Mouse (Mus musculus) small intestine, adult 2 months (tissue): ENCODE data around the gene Ankfy1. TPM values are rescaled to one million over a fixed set of nuclear protein-coding genes. Genes with fewer than 3 reads are reported as not detected.

ENCODE experiments used
- H3K27ac ChIP-seq: fragments of 200-500 bp; 2 replicates; pipeline ENCODE4 v1.5.1; 2012; ENCODE audit warnings: low read depth, low read length, control low read depth, inconsistent platforms; ENCODE audit not compliant: insufficient read depth
- H3K27me3 ChIP-seq: fragments of 200-500 bp; 2 replicates; pipeline ENCODE4 v1.6.1; 2012; ENCODE audit warnings: mild to moderate bottlenecking, moderate library complexity, low read length, inconsistent platforms; ENCODE audit not compliant: control insufficient read depth, insufficient read depth
- H3K36me3 ChIP-seq: fragments of 200-500 bp; 2 replicates; pipeline ENCODE4 v1.6.1; 2012; ENCODE audit warnings: mild to moderate bottlenecking, low read length, control low read depth, inconsistent platforms; ENCODE audit not compliant: control insufficient read depth, insufficient read depth
- H3K4me1 ChIP-seq: fragments of 200-500 bp; 2 replicates; pipeline ENCODE4 v1.6.1; 2012; ENCODE audit warnings: low read length, inconsistent platforms, mixed read lengths; ENCODE audit not compliant: control insufficient read depth, insufficient read depth, insufficient read length
- H3K4me3 ChIP-seq: fragments of 200-500 bp; 2 replicates; pipeline ENCODE4 v1.5.1; 2012; ENCODE audit warnings: low read depth, mild to moderate bottlenecking, control low read depth, inconsistent platforms, low read length, moderate library complexity
- CTCF ChIP-seq: fragments of 200-500 bp; IDR thresholded peaks from 2 replicates; pipeline ENCODE4 v1.5.1; 2012; ENCODE audit warnings: low read depth, mild to moderate bottlenecking, control low read depth, inconsistent platforms, low read length, moderate library complexity, mixed read lengths; ENCODE audit not compliant: insufficient replicate concordance, insufficient read length; ENCODE audit errors: extremely low read depth
- POLR2A ChIP-seq: fragments of 200-500 bp; IDR thresholded peaks from 2 replicates; pipeline ENCODE4 v1.6.1; 2012; ENCODE audit warnings: low read depth, mild to moderate bottlenecking, control low read depth, inconsistent platforms, low read length, moderate library complexity
- WGBS: fragments of 180-500 bp; shearing (Covaris S2); methylation state at CpG from one replicate; pipeline ENCODE4 v1.1.7; 2018; 5-methylcytosine and 5-hydroxymethylcytosine counted together
- polyA plus RNA-seq: library from polyadenylated mRNA; depleted of rRNA; stranded (reverse); fragments of >200 nt; gene quantifications from 2 replicates; pipeline ENCODE4 v1.2.3, GENCODE M21; 2012

The Ankfy1 gene
- polyA plus RNA-seq, 1 experiment, result 28.7 TPM

GRCm38 (mm10) chr11:72804586-72804985 lies 114.8 kb downstream of the Ankfy1 start:
- Histone ChIP-seq H3K36me3 (peaks cover 5% of the 10 kb centered on the region), H3K4me1 (peaks cover 46% of the 10 kb centered on the region), H3K4me3 (no peak overlapping the region), H3K27me3 (no peaks in the 10 kb centered on the region), H3K27ac (peak overlapping the region; percentile 10; the same call in 1 of the 2 replicates)
- TF ChIP-seq POLR2A (no peak), CTCF (no peak)

- Histone ChIP-seq H3K4me1 (peaks cover 42% of the 10 kb centered on the region), H3K36me3 (peaks cover 5% of the 10 kb centered on the region), H3K4me3 (no peak overlapping the region), H3K27me3 (no peaks in the 10 kb centered on the region), H3K27ac (peak overlapping the region; percentile 10)
- 37% methylated on average over 3 of the region's 3 CpGs for WGBS
- no peak for TF ChIP-seq POLR2A
- no peak for TF ChIP-seq CTCF
These were observed 115.4 kb downstream of the Ankfy1 start for GRCm38 (mm10) chr11:72805232-72805631.

- 33% methylated on average over 2 of the region's 2 CpGs for WGBS
- Histone ChIP-seq H3K4me3 (no peak overlapping the region), H3K27me3 (no peaks in the 10 kb centered on the region), H3K27ac (peak overlapping the region; percentile 37), H3K36me3 (peaks cover 5% of the 10 kb centered on the region), H3K4me1 (peaks cover 39% of the 10 kb centered on the region)
- TF ChIP-seq CTCF (no peak), POLR2A (no peak)
These were observed 116.8 kb downstream of the Ankfy1 start for GRCm38 (mm10) chr11:72806556-72806955.

GRCm38 (mm10) chr11:72807992-72808391 lies 118.2 kb downstream of the Ankfy1 start:
- H3K27ac ChIP-seq, result peak overlapping the region; percentile 91
- H3K27me3 ChIP-seq, result no peaks in the 10 kb centered on the region
- no peak overlapping the region for H3K4me3 ChIP-seq
- peaks cover 30% of the 10 kb centered on the region; the same call in 1 of the 2 replicates for H3K4me1 ChIP-seq
- peaks cover 2% of the 10 kb centered on the region for H3K36me3 ChIP-seq
- TF ChIP-seq POLR2A (no peak), CTCF (no peak)
- WGBS, result 19% methylated on average over 4 of the region's 4 CpGs

GRCm38 (mm10) chr11:72813687-72814086 lies 123.9 kb downstream of the Ankfy1 start:
- Histone ChIP-seq H3K4me3 (no peak overlapping the region), H3K36me3 (peaks cover 6% of the 10 kb centered on the region), H3K27me3 (no peaks in the 10 kb centered on the region), H3K4me1 (peaks cover 7% of the 10 kb centered on the region; the same call in 1 of the 2 replicates), H3K27ac (no peak overlapping the region)
- TF ChIP-seq CTCF (no peak), POLR2A (no peak)
- WGBS, result 95% methylated on average over 5 of the region's 5 CpGs

- TF ChIP-seq POLR2A (no peak), CTCF (no peak)
- H3K4me1 ChIP-seq, result peaks cover 7% of the 10 kb centered on the region; the same call in 1 of the 2 replicates
- H3K27ac ChIP-seq, result no peak overlapping the region
- no peaks in the 10 kb centered on the region for H3K27me3 ChIP-seq
- WGBS, result 95% methylated on average over 2 of the region's 2 CpGs
- peaks cover 10% of the 10 kb centered on the region for H3K36me3 ChIP-seq
- no peak overlapping the region for H3K4me3 ChIP-seq
These were observed 124.4 kb downstream of the Ankfy1 start for GRCm38 (mm10) chr11:72814188-72814587.

- TF ChIP-seq CTCF (no peak), POLR2A (no peak)
- H3K4me1 ChIP-seq, result peaks cover 10% of the 10 kb centered on the region; the same call in 1 of the 2 replicates
- H3K4me3 ChIP-seq, result no peak overlapping the region
- H3K27me3 ChIP-seq, result no peaks in the 10 kb centered on the region
- WGBS, result 85% methylated on average over 1 of the region's 1 CpGs
- no peak overlapping the region for H3K27ac ChIP-seq
- peaks cover 25% of the 10 kb centered on the region for H3K36me3 ChIP-seq
These were observed 127.1 kb downstream of the Ankfy1 start for GRCm38 (mm10) chr11:72816859-72817258.
